Mouse (Mus musculus): ENCODE data around the gene Cdh3. TPM values are rescaled to one million over a fixed set of nuclear protein-coding genes. Genes with fewer than 3 reads are reported as not detected.

Cdh3 gene
- not detected in 2 replicates for total RNA-seq (2012; rRNA removed)
- polyA plus RNA-seq (2012; ENCODE audit: insufficient read depth in 1 of 2, insufficient read length in 2 of 2, low read depth in 1 of 2, low replicate concordance in 2 of 2, missing spikeins in 1 of 2) = not detected

DNA sequence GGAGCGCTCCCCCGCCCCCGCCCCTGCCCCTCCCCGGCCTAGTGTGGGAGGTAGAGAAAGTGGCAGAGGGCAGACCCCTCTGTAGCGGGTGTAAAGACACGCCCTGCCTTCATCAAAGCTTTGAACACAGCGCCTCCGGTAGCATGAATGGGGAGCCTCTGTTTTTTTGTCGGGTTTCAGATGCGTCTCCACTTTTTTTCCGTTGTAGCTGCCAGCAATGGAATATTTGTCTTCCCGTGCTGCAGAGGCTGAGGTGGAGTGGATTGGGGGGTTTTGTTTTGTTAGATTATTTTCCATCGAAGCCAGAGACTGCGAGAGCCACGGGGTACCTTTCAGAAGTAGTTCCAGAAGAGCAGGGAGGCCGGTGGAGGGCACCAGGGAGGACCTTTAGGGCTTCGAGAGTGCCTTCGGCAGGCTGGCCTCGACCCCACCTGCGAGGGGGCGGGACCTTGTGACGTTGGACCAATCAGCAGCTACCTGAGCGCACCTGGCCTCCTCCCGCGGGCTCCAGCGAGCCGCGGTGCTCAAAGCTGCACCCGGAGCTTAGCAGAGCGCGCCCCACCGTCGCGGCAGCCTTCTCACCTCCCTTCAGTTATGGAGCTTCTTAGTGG, at the start of gene Cdh3:
TSS of gene Cdh3 (plus strand) at position 527 of the 611 bp plus-strand sequence.
- no peak for TF ChIP-seq MAZ (IDR thresholded peaks at IDR 0.05; ENCODE audit: low read depth, low read length)
- TF ChIP-seq TCF12 (IDR thresholded peaks at IDR 0.05; ENCODE audit: low read depth, low read length) = no peak
- TF ChIP-seq CTCF (IDR thresholded peaks at IDR 0.05 in 2 of 3, conservative IDR thresholded peaks at IDR 0.05 in 1 of 3; ENCODE audit: control insufficient read depth in 1 of 3, insufficient read depth in 1 of 3, low read depth in 2 of 3, low read length in 3 of 3, poor library complexity in 1 of 3, severe bottlenecking in 1 of 3) = no peak
- TF ChIP-seq ELF1 (IDR thresholded peaks at IDR 0.05; ENCODE audit: low read depth, low read length) = no peak
- no peak for TF ChIP-seq POLR2A (IDR thresholded peaks at IDR 0.05; ENCODE audit: control insufficient read depth in 1 of 2, insufficient read depth in 1 of 2, low read depth in 1 of 2, low read length in 2 of 2, poor library complexity in 1 of 2)
- no peak for TF ChIP-seq ETS1 (IDR thresholded peaks at IDR 0.05; ENCODE audit: low read depth, low read length)
- no peak for TF ChIP-seq SIN3A (IDR thresholded peaks at IDR 0.05; ENCODE audit: low read length)
- no peak for TF ChIP-seq TAL1 (IDR thresholded peaks at IDR 0.05; ENCODE audit: low read length)
- TF ChIP-seq MAFK (IDR thresholded peaks at IDR 0.05; ENCODE audit: borderline replicate concordance, low read depth, low read length) = no peak
- no peak for TF ChIP-seq NRF1 (IDR thresholded peaks at IDR 0.05; ENCODE audit: insufficient read depth, low read depth, low read length, poor library complexity, severe bottlenecking)
- TF ChIP-seq SMC3 (IDR thresholded peaks at IDR 0.05; ENCODE audit: low read depth, low read length) = no peak
- TF ChIP-seq POLR2AphosphoS5 (IDR thresholded peaks at IDR 0.05; ENCODE audit: borderline replicate concordance, low read depth, low read length) = no peak
- no peak for TF ChIP-seq MYC (IDR thresholded peaks at IDR 0.05; ENCODE audit: low read depth, low read length)
- TF ChIP-seq ZKSCAN1 (IDR thresholded peaks at IDR 0.05; ENCODE audit: low read depth, low read length) = no peak
- TF ChIP-seq USF1 (IDR thresholded peaks at IDR 0.05; ENCODE audit: low read depth, low read length) = no peak
- no peak for TF ChIP-seq GATA1 (IDR thresholded peaks at IDR 0.05; ENCODE audit: low read depth, low read length)
- TF ChIP-seq KAT2A (conservative IDR thresholded peaks at IDR 0.05; ENCODE audit: low read depth, low read length) = no peak
- H3K27ac ChIP-seq (ENCODE audit: control insufficient read depth, low read depth, low read length) = no peak within 1 kb of the TSS
- H3K27me3 ChIP-seq (ENCODE audit: control insufficient read depth in 1 of 2, insufficient read depth in 2 of 2, low read length in 2 of 2) = no peaks in the 10 kb centered on the region; a peak in 1 of 4 replicates
- no peaks in the 10 kb centered on the region for H3K4me1 ChIP-seq (ENCODE audit: control insufficient read depth in 1 of 2, insufficient read depth in 2 of 2, low read length in 2 of 2)
- no peak for DNase-seq (ENCODE audit: low read depth, low spot score)
- no peaks in the 10 kb centered on the region for H3K79me2 ChIP-seq (ENCODE audit: control insufficient read depth, insufficient read depth, low read length, poor library complexity)
- H3K9me3 ChIP-seq (replicated peaks; ENCODE audit: insufficient read depth, low read length) = no peaks in the 10 kb centered on the region
- H3K9ac ChIP-seq (ENCODE audit: control insufficient read depth, low read depth, low read length, poor library complexity, severe bottlenecking) = no peak within 1 kb of the TSS
- H3K4me3 ChIP-seq (ENCODE audit: control insufficient read depth in 1 of 2, insufficient read depth in 1 of 2, low read depth in 2 of 2, low read length in 2 of 2) = no peak within 1 kb of the TSS
- no peaks in the 10 kb centered on the region for H3K36me3 ChIP-seq (ENCODE audit: control insufficient read depth in 1 of 2, insufficient read depth in 2 of 2, low read length in 2 of 2)

DNA sequence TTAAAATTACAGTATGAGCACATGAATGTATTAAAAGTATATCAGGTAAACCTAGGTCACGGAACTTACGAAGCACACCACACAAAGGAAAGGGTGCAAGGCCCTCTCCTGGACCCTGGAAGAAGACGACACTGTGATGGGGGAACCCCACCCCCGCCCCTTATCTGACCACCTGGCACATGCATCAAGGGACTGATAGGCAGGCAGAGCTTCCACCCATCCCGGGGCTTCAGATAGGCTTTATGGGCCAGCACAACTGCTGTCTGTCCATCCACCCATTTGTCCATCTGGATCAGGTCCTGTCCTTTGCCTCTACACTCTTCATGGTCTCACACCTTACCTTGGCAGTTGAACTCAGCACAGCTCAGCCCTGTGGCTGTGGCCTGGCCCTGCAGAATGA, 48.6 kb upstream of the Cdh3 start:
- Histone ChIP-seq H3K79me2 (ENCODE audit: control insufficient read depth, insufficient read depth, low read length, poor library complexity) (no peaks in the 10 kb centered on the region), H3K9me3 (replicated peaks; ENCODE audit: insufficient read depth, low read length) (no peaks in the 10 kb centered on the region), H3K27me3 (ENCODE audit: control insufficient read depth in 1 of 2, insufficient read depth in 2 of 2, low read length in 2 of 2) (no peaks in the 10 kb centered on the region), H3K27ac (ENCODE audit: control insufficient read depth, low read depth, low read length) (no peak overlapping the region), H3K4me1 (ENCODE audit: control insufficient read depth in 1 of 2, insufficient read depth in 2 of 2, low read length in 2 of 2) (no peaks in the 10 kb centered on the region), H3K4me3 (ENCODE audit: control insufficient read depth in 1 of 2, insufficient read depth in 1 of 2, low read depth in 2 of 2, low read length in 2 of 2) (no peak overlapping the region), H3K36me3 (ENCODE audit: control insufficient read depth in 1 of 2, insufficient read depth in 2 of 2, low read length in 2 of 2) (no peaks in the 10 kb centered on the region), H3K9ac (ENCODE audit: control insufficient read depth, low read depth, low read length, poor library complexity, severe bottlenecking) (no peak overlapping the region)
- no peak for DNase-seq (ENCODE audit: low read depth, low spot score)
- TF ChIP-seq TAL1 (IDR thresholded peaks at IDR 0.05; ENCODE audit: low read length) = no peak
- no peak for TF ChIP-seq CTCF (IDR thresholded peaks at IDR 0.05 in 2 of 3, conservative IDR thresholded peaks at IDR 0.05 in 1 of 3; ENCODE audit: control insufficient read depth in 1 of 3, insufficient read depth in 1 of 3, low read depth in 2 of 3, low read length in 3 of 3, poor library complexity in 1 of 3, severe bottlenecking in 1 of 3)
- TF ChIP-seq MYC (IDR thresholded peaks at IDR 0.05; ENCODE audit: low read depth, low read length) = no peak
- no peak for TF ChIP-seq ZC3H11A (IDR thresholded peaks at IDR 0.05; ENCODE audit: low read depth, low read length)
- no peak for TF ChIP-seq ETS1 (IDR thresholded peaks at IDR 0.05; ENCODE audit: low read depth, low read length)
- no peak for TF ChIP-seq RCOR1 (IDR thresholded peaks at IDR 0.05; ENCODE audit: low read depth, low read length)
- no peak for TF ChIP-seq NELFE (IDR thresholded peaks at IDR 0.05; ENCODE audit: low read depth, low read length)
- no peak for TF ChIP-seq ELF1 (IDR thresholded peaks at IDR 0.05; ENCODE audit: low read depth, low read length)
- no peak for TF ChIP-seq GABPA (IDR thresholded peaks at IDR 0.05; ENCODE audit: low read depth, low read length)
- TF ChIP-seq MXI1 (IDR thresholded peaks at IDR 0.05; ENCODE audit: low read depth, low read length) = no peak
- no peak for TF ChIP-seq ZNF384 (IDR thresholded peaks at IDR 0.05; ENCODE audit: low read depth, low read length)
- no peak for TF ChIP-seq USF1 (IDR thresholded peaks at IDR 0.05; ENCODE audit: low read depth, low read length)
- no peak for TF ChIP-seq POLR2AphosphoS5 (IDR thresholded peaks at IDR 0.05; ENCODE audit: borderline replicate concordance, low read depth, low read length)
- TF ChIP-seq CHD1 (IDR thresholded peaks at IDR 0.05; ENCODE audit: low read depth, low read length) = no peak
- no peak for TF ChIP-seq POLR2AphosphoS2 (IDR thresholded peaks at IDR 0.05; ENCODE audit: low read length)
- TF ChIP-seq USF2 (IDR thresholded peaks at IDR 0.05; ENCODE audit: borderline replicate concordance in 1 of 2, insufficient read depth in 1 of 2, low read depth in 1 of 2, low read length in 2 of 2) = no peak
- TF ChIP-seq GATA1 (IDR thresholded peaks at IDR 0.05; ENCODE audit: low read depth, low read length) = no peak
- TF ChIP-seq EP300 (IDR thresholded peaks at IDR 0.05; ENCODE audit: low read depth in 1 of 2, low read length in 2 of 2) = no peak
- no peak for TF ChIP-seq MYB (IDR thresholded peaks at IDR 0.05; ENCODE audit: low read depth, low read length)
- no peak for TF ChIP-seq SMC3 (IDR thresholded peaks at IDR 0.05; ENCODE audit: low read depth, low read length)

All from MEL (cell line).